Mouse (Mus musculus) ES-E14 (cell line): ENCODE measurements around the gene Gpr174. TPM values are rescaled to one million over a fixed set of nuclear protein-coding genes. Genes with fewer than 3 reads are reported as not detected.
"Not testable (repeated sequence)": the region's sequence is repeated elsewhere in the genome, so short reads cannot be mapped to it uniquely, and the experiment has no call there.

Source experiments
- DNase-seq: peaks from one replicate; pipeline ENCODE4 v3.0.0-alpha.2; 2013; ENCODE audit warnings: low read depth, low spot score
- H3K27ac ChIP-seq: 2 replicates; pipeline ENCODE4 v1.5.1; 2012; ENCODE audit warnings: low read depth, mild to moderate bottlenecking, low read length, moderate library complexity, mixed read lengths; ENCODE audit not compliant: poor library complexity, insufficient read depth, severe bottlenecking
- H3K36me3 ChIP-seq: 2 replicates; pipeline ENCODE4 v1.6.1; 2012; ENCODE audit warnings: mild to moderate bottlenecking, low read length, moderate library complexity, mixed read lengths; ENCODE audit not compliant: control insufficient read depth, poor library complexity, insufficient read depth, severe bottlenecking
- H3K4me1 ChIP-seq, 2 experiments: fragments of 150-350 bp in 1 of 2; sonication (generic) in 1 of 2; 2 replicates each; pipeline ENCODE4 v1.6.1; 2012; ENCODE audit warnings: low read length in 2 of 2, mild to moderate bottlenecking in 1 of 2, mixed read lengths in 1 of 2; ENCODE audit not compliant: control insufficient read depth in 2 of 2, insufficient read depth in 2 of 2, poor library complexity in 1 of 2
- H3K4me3 ChIP-seq, 2 experiments: fragments of 150-350 bp in 1 of 2; sonication (generic) in 1 of 2; 2 replicates each; pipeline ENCODE4 v1.5.1; 2012; ENCODE audit warnings: low read length in 2 of 2, low read depth in 1 of 2, mild to moderate bottlenecking in 1 of 2, mixed read lengths in 1 of 2; ENCODE audit not compliant: insufficient read depth in 1 of 2, poor library complexity in 1 of 2, severe bottlenecking in 1 of 2
- H3K9ac ChIP-seq: 2 replicates; pipeline ENCODE4 v1.6.1; 2012; ENCODE audit warnings: low read depth, mild to moderate bottlenecking, low read length, mixed read lengths; ENCODE audit not compliant: poor library complexity, insufficient read depth, severe bottlenecking
- H3K9me3 ChIP-seq: fragments of 150-350 bp; sonication (generic); 2 replicates; pipeline ENCODE4 v1.6.1; 2012; ENCODE audit warnings: low read depth, mild to moderate bottlenecking, low read length; ENCODE audit not compliant: control insufficient read depth, insufficient read depth
- CHD2 ChIP-seq: IDR thresholded peaks from 2 replicates; pipeline ENCODE4 v1.6.1; 2014; ENCODE audit warnings: mild to moderate bottlenecking, low read depth, low read length, inconsistent platforms
- HCFC1 ChIP-seq: IDR thresholded peaks from 2 replicates; pipeline ENCODE4 v1.6.1; 2012; ENCODE audit warnings: low read length, inconsistent platforms, borderline replicate concordance; ENCODE audit not compliant: insufficient read depth
- MAFK ChIP-seq: IDR thresholded peaks from 2 replicates; pipeline ENCODE4 v1.6.1; 2014; ENCODE audit warnings: mild to moderate bottlenecking, low read depth, low read length, inconsistent platforms; ENCODE audit not compliant: insufficient read depth
- ZC3H11A ChIP-seq: IDR thresholded peaks from 2 replicates; pipeline ENCODE4 v1.6.1; 2012; ENCODE audit warnings: low read depth, mild to moderate bottlenecking, inconsistent platforms, low read length, borderline replicate concordance
- ZNF384 ChIP-seq: IDR thresholded peaks from 2 replicates; pipeline ENCODE4 v1.6.1; 2012; ENCODE audit warnings: low read depth, low read length, inconsistent platforms
- in situ Hi-C, 2 experiments: fragments of 600-800 bp; cut with MboI; formaldehyde crosslinking; loops; one replicate each; pipeline ENCODE4 v1.15.1; 2025; ENCODE audit warnings: low sequenced_read_pairs in 2 of 2, inconsistent platforms in 1 of 2; ENCODE audit not compliant: unreplicated experiment in 2 of 2
- total RNA-seq: library from RNA; depleted of rRNA; stranded (reverse); fragments of 300-350 nt; gene quantifications from 2 replicates; pipeline ENCODE4 v1.2.3, GENCODE M21; 2012

Gpr174 gene
- total RNA-seq, 1 experiment: 0.09 TPM

GRCm38 (mm10) chrX:107236461-107236860 is 19.2 kb upstream of the Gpr174 start:
- no peaks in the 10 kb centered on the region for H3K4me1 ChIP-seq
- no peak for TF ChIP-seq ZC3H11A
- TF ChIP-seq CHD2: no peak
- no peak for TF ChIP-seq MAFK
- no peak for TF ChIP-seq HCFC1
- TF ChIP-seq ZNF384: no peak
- H3K36me3 ChIP-seq: no peaks in the 10 kb centered on the region
- H3K9me3 ChIP-seq: no peaks in the 10 kb centered on the region
- H3K9ac ChIP-seq: no peak overlapping the region
- DNase-seq: no peak
- no peak overlapping the region for H3K4me3 ChIP-seq
- no peak overlapping the region for H3K27ac ChIP-seq
- in situ Hi-C loops: loop anchor here in 1 of 2 experiments (25.0 kb wide), 1 partner anchor 201 kb away; no protein-coding TSS in a partner anchor

DNA sequence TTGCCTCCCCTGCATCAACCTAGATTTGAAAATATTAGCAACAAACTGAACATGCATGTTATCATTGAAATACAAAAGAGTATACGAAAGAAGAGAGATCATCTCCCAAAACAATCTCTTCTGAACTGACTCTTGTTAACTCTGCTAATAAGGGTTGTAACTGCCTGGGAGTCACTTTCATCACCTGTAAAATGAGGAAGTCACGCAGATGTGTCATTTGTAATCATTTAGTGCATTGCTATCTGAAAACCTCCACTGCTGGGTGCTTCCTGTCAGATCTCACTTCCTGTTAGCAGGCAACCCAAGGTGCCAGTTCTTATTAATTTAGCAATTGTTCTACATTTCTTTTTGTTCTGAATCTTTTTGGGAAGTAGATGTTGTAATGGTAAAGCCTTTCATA is 5.3 kb upstream of the Gpr174 start:
- Histone ChIP-seq H3K9ac (no peak overlapping the region), H3K27ac (no peak overlapping the region), H3K9me3 (no peaks in the 10 kb centered on the region), H3K36me3 (no peaks in the 10 kb centered on the region), H3K4me1 (no peaks in the 10 kb centered on the region), H3K4me3 (no peak overlapping the region)
- DNase-seq: no peak
- in situ Hi-C loops: no loop called here
- TF ChIP-seq ZC3H11A (no peak), CHD2 (no peak), HCFC1 (no peak), MAFK (no peak), ZNF384 (no peak)

DNA sequence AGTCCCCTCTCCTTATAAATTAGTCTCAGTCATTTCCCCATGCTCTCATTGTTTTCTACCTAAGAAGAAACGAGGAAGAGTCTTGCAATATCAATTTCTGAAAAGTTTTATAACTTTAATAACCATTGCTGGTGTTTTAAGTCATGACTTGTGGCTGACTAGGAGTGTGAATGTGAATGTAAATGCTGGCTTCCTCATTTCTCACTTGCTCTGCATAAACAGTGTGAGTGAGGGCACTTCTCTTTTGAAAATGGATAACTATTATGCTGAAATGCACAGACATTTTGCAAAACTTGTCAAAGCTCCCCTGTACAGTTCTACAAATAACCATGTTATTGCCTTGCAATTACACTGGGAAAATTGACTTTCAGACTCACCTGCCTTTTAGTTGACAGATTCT is 8.9 kb downstream of the Gpr174 start:
- in situ Hi-C loops: no loop called here
- Histone ChIP-seq H3K36me3 (no peaks in the 10 kb centered on the region), H3K9me3 (no peaks in the 10 kb centered on the region), H3K4me3 (no peak overlapping the region), H3K4me1 (no peaks in the 10 kb centered on the region), H3K9ac (no peak overlapping the region), H3K27ac (no peak overlapping the region)
- no peak for DNase-seq
- TF ChIP-seq CHD2: no peak
- no peak for TF ChIP-seq HCFC1
- no peak for TF ChIP-seq MAFK
- TF ChIP-seq ZNF384: no peak
- no peak for TF ChIP-seq ZC3H11A

DNA sequence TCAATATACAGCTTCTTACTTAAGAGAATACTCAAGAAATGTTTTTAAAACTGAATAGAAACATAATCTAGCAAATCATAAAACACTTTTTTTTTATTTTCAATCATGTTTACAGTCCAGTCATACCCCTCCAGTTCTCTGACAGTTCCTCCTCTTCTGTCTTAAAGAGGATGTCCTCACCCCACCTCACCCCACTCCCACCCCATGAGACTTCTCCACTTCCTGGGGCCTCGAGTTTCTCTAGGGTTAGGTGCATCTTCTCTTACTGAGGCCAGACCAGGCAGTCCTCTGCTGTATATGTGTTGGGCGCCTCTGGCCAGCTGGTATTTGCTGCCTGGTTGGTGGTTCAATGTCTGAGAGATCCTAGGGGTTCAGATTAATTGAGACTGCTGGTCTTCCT is 21.9 kb downstream of the Gpr174 start:
- H3K4me1 ChIP-seq: no peaks in the 10 kb centered on the region
- no peak for DNase-seq
- no peak for TF ChIP-seq ZNF384
- no peak for TF ChIP-seq ZC3H11A
- no peak for TF ChIP-seq HCFC1
- TF ChIP-seq CHD2: no peak
- TF ChIP-seq MAFK: no peak
- H3K9ac ChIP-seq: no peak overlapping the region
- no peaks in the 10 kb centered on the region for H3K9me3 ChIP-seq
- in situ Hi-C loops: no loop called here
- H3K4me3 ChIP-seq: no peak overlapping the region
- no peaks in the 10 kb centered on the region for H3K36me3 ChIP-seq
- no peak overlapping the region for H3K27ac ChIP-seq

DNA sequence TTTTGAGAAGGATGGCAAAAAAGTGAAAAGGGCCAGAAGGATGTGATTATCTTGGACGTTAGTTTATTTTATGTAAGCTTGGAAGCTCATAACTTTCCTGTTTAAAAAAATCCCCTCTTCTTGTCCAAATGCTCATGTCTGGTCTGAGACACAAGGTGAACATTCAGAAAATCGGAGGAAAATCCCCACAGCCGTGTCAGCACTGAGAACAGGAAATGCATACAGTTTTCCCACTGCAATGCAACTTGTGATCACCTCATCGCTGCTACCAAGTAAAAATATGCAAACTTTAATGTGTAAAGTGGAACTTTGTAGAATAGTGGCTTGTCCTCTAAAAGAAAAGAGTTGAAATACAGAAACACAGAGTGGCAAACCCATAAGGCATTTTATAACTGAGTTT is 28.5 kb downstream of the Gpr174 start:
- no peak for DNase-seq
- in situ Hi-C loops: no loop called here
- Histone ChIP-seq H3K27ac (no peak overlapping the region), H3K4me3 (no peak overlapping the region), H3K9me3 (no peaks in the 10 kb centered on the region), H3K36me3 (no peaks in the 10 kb centered on the region), H3K4me1 (no peaks in the 10 kb centered on the region), H3K9ac (no peak overlapping the region)
- TF ChIP-seq ZC3H11A (no peak), HCFC1 (no peak), CHD2 (no peak)

GRCm38 (mm10) chrX:107297861-107298260 is 42.2 kb downstream of the Gpr174 start:
- H3K9me3 ChIP-seq, H3K4me3 ChIP-seq, in situ Hi-C loops: not testable (repeated sequence)

More at GRCm38 (mm10) chrX:107297861-107298260, 42.2 kb downstream of the Gpr174 start:
- H3K4me1 ChIP-seq, H3K36me3 ChIP-seq, H3K9ac ChIP-seq, H3K27ac ChIP-seq: not testable (repeated sequence)
- peak; percentile 17 for DNase-seq
